25 mouse cellular contexts compared by ENCODE assay signal in genomic region chr4:119572682-119573081, GRCm38 (mm10). TPM values are rescaled to one million over a fixed set of nuclear protein-coding genes. Genes with fewer than 3 reads are reported as not detected.
DNase-seq lines count a peak whose midpoint lies in the region; ATAC-seq lines count a peak whose summit lies in the region.
"Had no signal": no experiment of that assay in that cellular context is flagged by ENCODE, and none has a peak within 500 bp of the region (broad histone marks: within the 10 kb centered on the region; RNA-seq: fewer than 3 reads in every experiment).

No protein-coding gene starts in this region.

- H3K27me3 ChIP-seq in heart, embryonic 15.5 days, result no peaks in the 10 kb centered on the region
- H3K27me3 ChIP-seq in heart, embryonic 11.5 days (ENCODE audit: control insufficient read depth, insufficient read depth, low read length), result no peaks in the 10 kb centered on the region
- H3K27me3 ChIP-seq: CH12.LX; embryonic facial prominence, embryonic 13.5 days; forebrain, embryonic 12.5 days; forebrain, embryonic 15.5 days; hindbrain, embryonic 12.5 days; hindbrain, embryonic 15.5 days; Patski had no signal

- no peak overlapping the region for H3K4me2 ChIP-seq in heart, embryonic 15.5 days
- H3K4me2 ChIP-seq in heart, embryonic 11.5 days, result no peak overlapping the region
- H3K4me2 ChIP-seq: embryonic facial prominence, embryonic 13.5 days; forebrain, embryonic 12.5 days; forebrain, embryonic 15.5 days; hindbrain, embryonic 12.5 days; hindbrain, embryonic 15.5 days had no signal

- H3K4me3 ChIP-seq in heart, embryonic 15.5 days, result no peak overlapping the region
- no peak overlapping the region for H3K4me3 ChIP-seq in heart, embryonic 11.5 days (ENCODE audit: low read depth, low read length)
- H3K4me3 ChIP-seq: embryonic facial prominence, embryonic 10.5 days; embryonic facial prominence, embryonic 13.5 days; erythroblast, embryonic 14.5 days; forebrain, embryonic 12.5 days; forebrain, embryonic 15.5 days; hindbrain, embryonic 12.5 days; hindbrain, embryonic 15.5 days had no signal

- peak overlapping the region; percentile 38; the same call in 1 of the 2 replicates for H3K27ac ChIP-seq in heart, embryonic 15.5 days
- H3K27ac ChIP-seq in heart, embryonic 11.5 days (ENCODE audit: low read depth, low read length), result no peak overlapping the region
- H3K27ac ChIP-seq: embryonic facial prominence, embryonic 10.5 days; embryonic facial prominence, embryonic 13.5 days; forebrain, embryonic 12.5 days; forebrain, embryonic 15.5 days; hindbrain, embryonic 12.5 days; hindbrain, embryonic 15.5 days had no signal

- H3K9ac ChIP-seq in heart, embryonic 15.5 days, result no peak overlapping the region
- no peak overlapping the region for H3K9ac ChIP-seq in heart, embryonic 11.5 days (ENCODE audit: low read depth, low read length)
- H3K9ac ChIP-seq: embryonic facial prominence, embryonic 13.5 days; forebrain, embryonic 12.5 days; forebrain, embryonic 15.5 days; hindbrain, embryonic 12.5 days; hindbrain, embryonic 15.5 days had no signal

- WGBS in heart, embryonic 15.5 days, result 85% methylated on average over 3 of the region's 3 CpGs
- WGBS in heart, embryonic 11.5 days (ENCODE audit: insufficient replicate concordance), result 90% methylated on average over 3 of the region's 3 CpGs

- H3K9me3 ChIP-seq in heart, embryonic 15.5 days (replicated peaks), result no peaks in the 10 kb centered on the region
- no peaks in the 10 kb centered on the region for H3K9me3 ChIP-seq in heart, embryonic 11.5 days (replicated peaks; ENCODE audit: control insufficient read depth, low read length)
- H3K9me3 ChIP-seq: embryonic facial prominence, embryonic 10.5 days; embryonic facial prominence, embryonic 13.5 days; forebrain, embryonic 12.5 days; forebrain, embryonic 15.5 days; G1E; hindbrain, embryonic 12.5 days; hindbrain, embryonic 15.5 days had no signal

- peaks cover 35% of the 10 kb centered on the region for H3K4me1 ChIP-seq in heart, embryonic 15.5 days (replicated peaks)
- H3K4me1 ChIP-seq in heart, embryonic 11.5 days (ENCODE audit: control insufficient read depth, insufficient read depth, low read length), result peaks cover 23% of the 10 kb centered on the region
- H3K4me1 ChIP-seq: embryonic facial prominence, embryonic 10.5 days; embryonic facial prominence, embryonic 13.5 days; forebrain, embryonic 12.5 days; forebrain, embryonic 15.5 days; hindbrain, embryonic 12.5 days; hindbrain, embryonic 15.5 days had no signal

- peak; percentile 23 for DNase-seq in 416B (ENCODE audit: low read depth)
- DNase-seq in B cell, adult 2 months, result no peak
- DNase-seq in cerebellum, postnatal 4 days (ENCODE audit: low spot score in 2 of 2), result no peak
- DNase-seq: adrenal gland, postnatal 10 days; adrenal gland, postnatal 36 days; cerebellum, adult 18-20 months; cerebellum, adult 9-11 months; cerebellum, postnatal 25 days; embryo, embryonic 11 days; gastrocnemius, postnatal 25 days; kidney, adult 2 months had no signal

- no peak for ATAC-seq in heart, embryonic 15.5 days (replicated peaks; ENCODE audit: insufficient number of reproducible peaks, insufficient read depth, low FRiP score, low read depth)
- no peak for ATAC-seq in heart, embryonic 11.5 days (replicated peaks; ENCODE audit: insufficient number of reproducible peaks, low FRiP score, low TSS enrichment)
- ATAC-seq in granulocyte monocyte progenitor cell, adult 5-6 weeks (replicated peaks; ENCODE audit: poor library complexity, severe bottlenecking), result peak; percentile 27; the same call in 1 of the 2 replicates
- ATAC-seq: forebrain, embryonic 15.5 days; intestine, postnatal 0 days; Patski had no signal

- peaks cover 6% of the 10 kb centered on the region; the same call in 1 of the 2 replicates for H3K36me3 ChIP-seq in heart, embryonic 15.5 days
- no peaks in the 10 kb centered on the region for H3K36me3 ChIP-seq in heart, embryonic 11.5 days (ENCODE audit: control insufficient read depth, insufficient read depth, low read length)
- H3K36me3 ChIP-seq: hindbrain, embryonic 15.5 days had no signal

RNA-seq across cellular contexts. Expression of gene Frg2f1, which starts 33.4 kb away (rescaled TPM):
- 3.3 and 4.3 TPM in 2 replicates for polyA plus RNA-seq in heart, embryonic 15.5 days (2015; fragmentation: Nextera tagmentation; extraction: Ambion mirVana)
- polyA plus RNA-seq in heart, embryonic 11.5 days (2014; fragmentation: Nextera tagmentation; extraction: Ambion mirVana), result 3.0 and 4.2 TPM in 2 replicates
- total RNA-seq in granulocyte monocyte progenitor cell, adult 5-6 weeks (2014; fragmentation: Nextera tagmentation), result 1.0 and 3.8 TPM in 2 replicates
- total RNA-seq in granulocyte monocyte progenitor cell, adult 5-6 weeks (2017), result 0.13 and 1.3 TPM in 2 replicates

RNA-seq across cellular contexts. Expression of gene Foxj3, which starts 35.9 kb away (rescaled TPM):
- 20.6 and 21.8 TPM in 2 replicates for polyA plus RNA-seq in heart, embryonic 15.5 days (2015; fragmentation: Nextera tagmentation; extraction: Ambion mirVana)
- polyA plus RNA-seq in heart, embryonic 11.5 days (2014; fragmentation: Nextera tagmentation; extraction: Ambion mirVana), result 19.3 and 25.6 TPM in 2 replicates
- 23.0 and 25.6 TPM in 2 replicates for total RNA-seq in granulocyte monocyte progenitor cell, adult 5-6 weeks (2014; fragmentation: Nextera tagmentation)
- total RNA-seq in granulocyte monocyte progenitor cell, adult 5-6 weeks (2017), result 16.0 and 21.6 TPM in 2 replicates
